Mouse (Mus musculus): ENCODE measurements around the gene Stx5a. TPM values are rescaled to one million over a fixed set of nuclear protein-coding genes. Genes with fewer than 3 reads are reported as not detected.
"Not testable (repeated sequence)": the region's sequence is repeated elsewhere in the genome, so short reads cannot be mapped to it uniquely, and the experiment has no call there.

The Stx5a gene
- total RNA-seq, 2 experiments from 2014 or later = 59.5 to 63.6 TPM

- no peak for DNase-seq (ENCODE audit: low spot score in 2 of 2)
These were observed 25.1 kb upstream of the Stx5a start for GRCm38 (mm10) chr19:8715868-8716766.

- no peak for DNase-seq (ENCODE audit: low spot score in 2 of 2)
These were observed 24.3 kb upstream of the Stx5a start for GRCm38 (mm10) chr19:8716767-8717475.

GRCm38 (mm10) chr19:8718357-8718756, 22.9 kb upstream of the Stx5a start:
- DNase-seq (ENCODE audit: low spot score in 2 of 2) = peak in 1 of 2 experiments; percentile 69

GRCm38 (mm10) chr19:8719037-8719436, 22.2 kb upstream of the Stx5a start:
- DNase-seq (ENCODE audit: low spot score in 2 of 2) = not testable (repeated sequence)

GRCm38 (mm10) chr19:8721378-8721777, 19.8 kb upstream of the Stx5a start:
- DNase-seq (ENCODE audit: low spot score in 2 of 2) = no peak

- DNase-seq (ENCODE audit: low spot score in 2 of 2) = no peak
These were observed 19.2 kb upstream of the Stx5a start for GRCm38 (mm10) chr19:8722021-8722420.

- no peak for DNase-seq (ENCODE audit: low spot score in 2 of 2)
These were observed 18.7 kb upstream of the Stx5a start for GRCm38 (mm10) chr19:8722559-8722906.

GRCm38 (mm10) chr19:8722907-8723573, 18.2 kb upstream of the Stx5a start, which contains the start of gene Slc3a2:
Slc3a2 (minus strand) TSS chr19:8723369.
- DNase-seq (ENCODE audit: low spot score in 2 of 2) = peak; percentile 98

- DNase-seq (ENCODE audit: low spot score in 2 of 2) = no peak
These were observed 17.5 kb upstream of the Stx5a start for GRCm38 (mm10) chr19:8723574-8724346.

GRCm38 (mm10) chr19:8724392-8724791, 16.8 kb upstream of the Stx5a start:
- no peak for DNase-seq (ENCODE audit: low spot score in 2 of 2)

GRCm38 (mm10) chr19:8725081-8725613, 16.1 kb upstream of the Stx5a start:
- DNase-seq (ENCODE audit: low spot score in 2 of 2) = no peak

- no peak for DNase-seq (ENCODE audit: low spot score in 2 of 2)
These were observed 14.4 kb upstream of the Stx5a start for GRCm38 (mm10) chr19:8726609-8727390.

- DNase-seq (ENCODE audit: low spot score in 2 of 2) = no peak
These were observed 13.6 kb upstream of the Stx5a start for GRCm38 (mm10) chr19:8727495-8728114.

GRCm38 (mm10) chr19:8728335-8729099, 12.7 kb upstream of the Stx5a start:
- not testable (repeated sequence) for DNase-seq (ENCODE audit: low spot score in 2 of 2)

GRCm38 (mm10) chr19:8734334-8734733, 6.9 kb upstream of the Stx5a start:
- DNase-seq (ENCODE audit: low spot score in 2 of 2) = no peak

- DNase-seq (ENCODE audit: low spot score in 2 of 2) = peak; percentile 86 to 96
These were observed 5.6 kb upstream of the Stx5a start, which contains the start of gene Wdr74 for GRCm38 (mm10) chr19:8735389-8736159. Wdr74 (plus strand) TSS chr19:8735827.

- DNase-seq (ENCODE audit: low spot score in 2 of 2) = no peak
These were observed 5.1 kb upstream of the Stx5a start for GRCm38 (mm10) chr19:8736160-8736467.

- no peak for DNase-seq (ENCODE audit: low spot score in 2 of 2)
These were observed 2.3 kb upstream of the Stx5a start for GRCm38 (mm10) chr19:8738911-8739310.
